Mouse (Mus musculus) liver, postnatal 0 days (tissue): ENCODE results near the gene Mmd.

Experiments
- CTCF ChIP-seq: sonication (generic); IDR thresholded peaks from 2 replicates; pipeline ENCODE4 v1.5.1; 2016; ENCODE audit warnings: antibody characterized with exemption, low read depth
- EP300 ChIP-seq: IDR thresholded peaks from 2 replicates; pipeline ENCODE4 v1.6.1; 2016; ENCODE audit warnings: antibody characterized with exemption, low read depth, mild to moderate bottlenecking

GRCm38 (mm10) chr11:90264180-90264579 lies 14.9 kb downstream of the Mmd start:
- no peak for TF ChIP-seq CTCF
- no peak for TF ChIP-seq EP300
